Mouse (Mus musculus) kidney, embryonic 15.5 days (tissue): ENCODE measurements around the gene Ldlr. TPM values are rescaled to one million over a fixed set of nuclear protein-coding genes. Genes with fewer than 3 reads are reported as not detected.

ENCODE experiments used
- ATAC-seq: fragments of 200-750 bp; cut with Nextera tagmentation; replicated peaks from 2 replicates; pipeline ENCODE4 v1.8.0; 2017; ENCODE audit warnings: moderate TSS enrichment; ENCODE audit not compliant: low FRiP score
- H3K27ac ChIP-seq: fragments of 300-500 bp; sonication (generic); 2 replicates; pipeline ENCODE4 v1.5.1; 2015; ENCODE audit warnings: mild to moderate bottlenecking, inconsistent platforms
- H3K27me3 ChIP-seq: fragments of 300-500 bp; sonication (generic); 2 replicates; pipeline ENCODE4 v1.6.1; 2015; ENCODE audit warnings: inconsistent platforms
- H3K36me3 ChIP-seq: fragments of 300-500 bp; sonication (generic); 2 replicates; pipeline ENCODE4 v1.6.1; 2015; ENCODE audit warnings: inconsistent platforms
- H3K4me1 ChIP-seq: fragments of 300-500 bp; sonication (generic); 2 replicates; pipeline ENCODE4 v1.6.1; 2015; ENCODE audit warnings: inconsistent platforms
- H3K4me2 ChIP-seq: fragments of 300-500 bp; sonication (generic); 2 replicates; pipeline ENCODE4 v1.6.1; 2015; ENCODE audit warnings: moderate library complexity, mild to moderate bottlenecking, inconsistent platforms
- H3K4me3 ChIP-seq: fragments of 300-500 bp; sonication (generic); replicated peaks from 2 replicates; pipeline ENCODE4 v1.5.1; 2015; ENCODE audit warnings: mild to moderate bottlenecking, inconsistent platforms
- H3K9ac ChIP-seq: fragments of 300-500 bp; sonication (generic); 2 replicates; pipeline ENCODE4 v1.6.1; 2015; ENCODE audit warnings: mild to moderate bottlenecking, inconsistent platforms
- H3K9me3 ChIP-seq: fragments of 300-500 bp; sonication (generic); replicated peaks from 2 replicates; pipeline ENCODE4 v1.6.1; 2016; ENCODE audit warnings: inconsistent platforms
- WGBS: fragments of 180-500 bp; shearing (Covaris S2); methylation state at CpG from one replicate; pipeline ENCODE4 v1.1.7; 2015; ENCODE audit warnings: mixed read lengths; 5-methylcytosine and 5-hydroxymethylcytosine counted together
- polyA plus RNA-seq: library from polyadenylated mRNA; unstranded; fragments of >200 nt; fragmentation: Nextera tagmentation; extraction: Ambion mirVana; gene quantifications from 2 replicates; pipeline ENCODE4 v1.2.1, GENCODE M21; 2015

Ldlr gene
- polyA plus RNA-seq, 1 experiment from 2014 or later = 34.9 TPM

- whole genome bisulfite sequencing = 78% methylated on average over 3 of the region's 3 CpGs
- H3K4me1 ChIP-seq = peaks cover 25% of the 10 kb centered on the region
- H3K36me3 ChIP-seq = peaks cover 78% of the 10 kb centered on the region
- H3K9me3 ChIP-seq = no peaks in the 10 kb centered on the region
- H3K27me3 ChIP-seq = no peaks in the 10 kb centered on the region
- ATAC-seq = no peak
- no peak overlapping the region for H3K27ac ChIP-seq
- H3K4me3 ChIP-seq = no peak overlapping the region
- H3K4me2 ChIP-seq = no peak overlapping the region
- no peak overlapping the region for H3K9ac ChIP-seq
These were observed 24.0 kb downstream of the Ldlr start for GRCm38 (mm10) chr9:21747238-21747774.

- no peak overlapping the region for H3K4me3 ChIP-seq
- H3K27me3 ChIP-seq = no peaks in the 10 kb centered on the region
- peaks cover 71% of the 10 kb centered on the region for H3K36me3 ChIP-seq
- peaks cover 31% of the 10 kb centered on the region for H3K4me1 ChIP-seq
- no peaks in the 10 kb centered on the region for H3K9me3 ChIP-seq
- 56% methylated on average over 7 of the region's 7 CpGs for WGBS
- no peak overlapping the region for H3K4me2 ChIP-seq
- ATAC-seq = no peak
- H3K27ac ChIP-seq = peak overlapping the region; percentile 54
- H3K9ac ChIP-seq = no peak overlapping the region
These were observed 24.8 kb downstream of the Ldlr start for GRCm38 (mm10) chr9:21748033-21748432.

DNA sequence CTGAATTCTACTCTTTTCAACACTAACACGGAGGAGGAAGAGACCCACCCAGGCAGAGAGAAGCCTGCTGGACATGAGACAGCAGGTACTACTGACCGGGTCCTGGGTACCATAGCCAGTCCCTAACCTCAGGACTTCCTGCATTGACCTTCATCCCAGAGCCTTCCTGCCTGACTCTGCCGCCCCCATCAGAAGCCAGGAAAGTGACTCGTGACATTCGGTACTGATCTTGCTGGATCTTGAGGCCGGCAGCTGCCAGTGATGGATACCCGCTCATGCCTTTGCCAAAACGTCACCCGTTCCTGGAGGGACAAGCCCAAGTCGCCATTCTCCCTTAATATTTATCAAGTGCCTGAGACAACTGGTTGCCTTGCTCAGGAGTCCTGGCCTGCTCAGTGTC is 25.2 kb downstream of the Ldlr start:
- no peak overlapping the region for H3K9ac ChIP-seq

DNA sequence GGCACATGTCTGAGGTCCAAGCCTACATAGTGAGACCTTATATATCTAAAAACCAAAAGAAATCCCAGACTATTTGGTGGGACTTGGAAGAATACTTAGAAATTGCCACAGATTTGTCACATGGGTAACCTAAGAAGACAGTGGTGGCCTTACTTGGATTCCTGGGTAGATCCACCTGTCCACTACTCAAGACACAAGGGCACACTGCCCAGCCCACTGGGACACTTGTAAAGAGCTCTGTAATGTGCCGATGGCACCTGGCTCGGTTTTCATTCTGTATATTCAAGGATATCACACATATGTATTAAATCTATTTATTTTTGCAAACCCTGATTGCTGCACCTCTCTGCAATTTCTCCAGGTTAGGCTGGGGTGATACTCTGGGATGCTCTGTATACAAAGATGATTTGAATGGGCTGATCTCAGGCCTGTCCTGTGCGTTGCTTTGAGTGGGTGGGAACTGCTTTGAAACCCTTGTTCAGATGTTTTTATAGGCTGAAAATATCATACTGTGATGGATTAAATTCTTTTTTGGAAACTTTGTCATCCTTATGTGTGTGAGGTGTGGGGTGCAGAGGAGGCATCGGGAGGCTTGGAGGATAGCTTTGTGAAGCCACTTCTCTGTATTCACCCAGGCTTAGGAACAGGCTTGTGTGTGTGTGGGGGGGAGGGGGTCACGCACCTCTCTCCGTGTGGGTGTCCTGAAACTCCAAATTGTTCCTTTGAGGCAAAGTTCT is 26.3 kb downstream of the Ldlr start:
- 86% methylated on average over 6 of the region's 6 CpGs for WGBS
- ATAC-seq = no peak
- Histone ChIP-seq H3K4me1 (peaks cover 44% of the 10 kb centered on the region), H3K9ac (no peak overlapping the region), H3K27ac (no peak overlapping the region), H3K9me3 (no peaks in the 10 kb centered on the region), H3K4me3 (no peak overlapping the region), H3K27me3 (no peaks in the 10 kb centered on the region), H3K4me2 (no peak overlapping the region), H3K36me3 (peaks cover 63% of the 10 kb centered on the region)

More for the DNA sequence above, 25.2 kb downstream of the Ldlr start:
- H3K27ac ChIP-seq = peak overlapping the region; percentile 54
- WGBS = 81% methylated on average over 10 of the region's 10 CpGs
- no peaks in the 10 kb centered on the region for H3K27me3 ChIP-seq
- H3K4me2 ChIP-seq = no peak overlapping the region
- peaks cover 71% of the 10 kb centered on the region for H3K36me3 ChIP-seq
- H3K4me3 ChIP-seq = no peak overlapping the region
- peaks cover 34% of the 10 kb centered on the region for H3K4me1 ChIP-seq
- ATAC-seq = no peak
- H3K9me3 ChIP-seq = no peaks in the 10 kb centered on the region

GRCm38 (mm10) chr9:21750370-21750769 is 27.1 kb downstream of the Ldlr start:
- Histone ChIP-seq H3K9ac (no peak overlapping the region), H3K9me3 (no peaks in the 10 kb centered on the region), H3K27me3 (no peaks in the 10 kb centered on the region), H3K4me3 (no peak overlapping the region), H3K27ac (no peak overlapping the region), H3K36me3 (peaks cover 59% of the 10 kb centered on the region), H3K4me1 (peaks cover 51% of the 10 kb centered on the region), H3K4me2 (no peak overlapping the region)
- 75% methylated on average over 3 of the region's 3 CpGs for WGBS
- ATAC-seq = no peak

GRCm38 (mm10) chr9:21751347-21751746 is 28.1 kb downstream of the Ldlr start:
- Histone ChIP-seq H3K9me3 (no peaks in the 10 kb centered on the region), H3K36me3 (peaks cover 57% of the 10 kb centered on the region), H3K27me3 (no peaks in the 10 kb centered on the region), H3K9ac (no peak overlapping the region), H3K4me1 (peaks cover 51% of the 10 kb centered on the region), H3K4me2 (no peak overlapping the region), H3K27ac (peak overlapping the region; percentile 78; the same call in 1 of the 2 replicates), H3K4me3 (no peak overlapping the region)
- ATAC-seq = no peak
- WGBS = 70% methylated on average over 6 of the region's 6 CpGs

DNA sequence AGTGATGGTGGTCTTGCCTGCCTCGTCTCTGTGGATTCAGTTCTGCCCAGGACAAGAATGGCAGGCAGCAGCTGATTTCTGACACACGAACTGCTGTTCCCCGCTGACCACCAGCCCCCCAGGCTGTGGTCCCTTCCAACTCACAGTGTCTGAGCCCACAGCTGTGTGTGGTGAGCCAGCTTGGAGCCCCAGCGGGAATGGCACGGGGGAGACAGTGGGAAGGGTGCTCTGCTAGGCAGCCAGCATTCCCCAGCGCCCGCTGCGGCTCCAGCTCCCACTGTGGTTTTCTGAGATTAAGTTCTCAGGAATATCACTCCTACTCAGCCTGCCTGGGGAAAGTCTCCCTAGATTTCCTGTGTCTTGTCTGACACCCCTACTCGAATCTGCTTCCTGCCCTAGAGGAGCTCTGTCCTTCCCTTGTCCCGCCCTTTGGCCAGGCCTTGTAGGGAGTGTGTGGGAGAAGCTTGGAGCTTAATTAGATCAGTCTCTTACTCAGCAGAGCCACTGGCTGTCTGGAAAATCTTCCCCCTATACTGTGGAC is 29.0 kb downstream of the Ldlr start:
- ATAC-seq = peak; percentile 52
- Histone ChIP-seq H3K4me2 (no peak overlapping the region), H3K27ac (peak overlapping the region; percentile 78), H3K36me3 (peaks cover 57% of the 10 kb centered on the region), H3K9ac (no peak overlapping the region; the same call in 1 of the 2 replicates), H3K9me3 (no peaks in the 10 kb centered on the region), H3K4me3 (no peak overlapping the region), H3K4me1 (peaks cover 49% of the 10 kb centered on the region), H3K27me3 (no peaks in the 10 kb centered on the region)
- WGBS = 41% methylated on average over 10 of the region's 10 CpGs

DNA sequence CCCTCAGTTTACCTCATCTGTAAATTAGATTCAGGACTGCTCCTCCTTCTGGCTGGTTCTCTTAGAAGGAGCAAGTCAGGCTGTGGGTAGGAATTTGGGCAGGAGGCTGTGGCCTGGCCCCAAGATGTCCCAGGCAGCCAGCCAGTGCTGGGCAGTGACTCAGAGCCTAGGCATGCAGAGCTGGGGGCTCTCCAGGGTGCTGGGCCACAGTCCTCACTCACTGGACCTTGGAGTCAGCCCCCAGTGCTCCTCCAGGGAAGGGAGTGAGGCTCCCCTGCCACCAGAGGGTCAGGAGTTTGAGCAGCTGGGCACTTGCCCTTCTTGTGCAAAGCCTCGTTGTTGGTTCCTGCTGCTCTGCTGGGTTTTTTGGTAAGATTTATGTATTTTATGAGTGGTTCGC is 30.7 kb downstream of the Ldlr start:
- 50% methylated on average over 2 of the region's 2 CpGs for WGBS
- H3K27ac ChIP-seq = peak overlapping the region; percentile 60; the same call in 1 of the 2 replicates
- H3K4me3 ChIP-seq = no peak overlapping the region
- ATAC-seq = peak; percentile 41; the same call in 1 of the 2 replicates
- no peaks in the 10 kb centered on the region for H3K9me3 ChIP-seq
- H3K27me3 ChIP-seq = no peaks in the 10 kb centered on the region
- no peak overlapping the region for H3K4me2 ChIP-seq
- peaks cover 39% of the 10 kb centered on the region for H3K4me1 ChIP-seq
- no peak overlapping the region for H3K9ac ChIP-seq
- peaks cover 46% of the 10 kb centered on the region for H3K36me3 ChIP-seq

- H3K36me3 ChIP-seq = peaks cover 38% of the 10 kb centered on the region
- H3K9me3 ChIP-seq = no peaks in the 10 kb centered on the region
- H3K27me3 ChIP-seq = no peaks in the 10 kb centered on the region
- no peak for ATAC-seq
- H3K4me1 ChIP-seq = peaks cover 46% of the 10 kb centered on the region
- H3K4me3 ChIP-seq = no peak overlapping the region
- H3K9ac ChIP-seq = no peak overlapping the region
- H3K27ac ChIP-seq = peak overlapping the region; percentile 60
- H3K4me2 ChIP-seq = no peak overlapping the region
- 59% methylated on average over 13 of the region's 13 CpGs for WGBS
These were observed 31.4 kb downstream of the Ldlr start for GRCm38 (mm10) chr9:21754516-21755321.

DNA sequence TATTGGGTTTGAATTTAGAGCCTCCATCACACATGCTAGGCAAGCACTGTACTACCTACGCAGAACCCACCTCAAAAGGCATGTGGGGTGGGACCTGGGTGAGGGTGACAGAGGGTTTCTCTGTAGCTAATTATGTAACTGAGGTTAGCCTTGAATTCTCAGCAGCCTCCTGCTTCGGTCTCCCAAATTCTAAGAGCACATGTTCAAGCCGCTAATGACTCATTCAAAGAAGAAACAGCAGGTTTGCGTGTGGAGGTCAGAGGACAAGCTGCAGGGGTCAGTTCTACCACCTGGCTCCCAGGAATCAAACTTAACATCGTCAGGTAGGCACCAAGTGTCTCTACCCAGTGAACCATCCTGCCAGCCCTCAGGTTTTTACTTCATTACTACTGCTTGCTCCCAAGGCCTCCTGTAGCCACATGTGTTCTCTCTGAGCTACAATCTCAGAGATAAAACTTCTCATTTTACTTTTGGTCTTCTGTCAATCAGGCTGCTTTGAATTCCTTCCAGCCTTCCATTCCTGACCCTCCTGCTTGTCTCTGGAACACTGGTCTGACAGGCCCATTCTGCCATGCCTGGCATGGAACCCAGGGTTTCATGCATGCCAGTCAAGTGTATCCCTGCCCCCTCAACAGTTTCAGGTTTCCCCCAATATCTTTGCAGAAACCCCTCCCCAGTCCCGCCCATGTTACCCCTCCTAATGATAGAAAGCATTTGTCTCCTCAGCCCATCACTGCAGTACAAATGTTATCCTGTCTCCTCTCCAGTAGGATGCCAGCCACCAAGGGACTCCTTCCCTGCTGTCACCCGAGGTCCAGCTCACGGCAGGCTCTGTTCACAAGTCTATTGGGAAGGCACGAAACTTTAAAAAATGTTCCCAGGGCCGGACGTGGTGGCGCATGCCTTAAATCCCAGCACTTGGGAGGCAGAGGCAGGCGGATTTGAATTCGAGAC is 35.6 kb downstream of the Ldlr start:
- peak overlapping the region; percentile 97 for H3K4me3 ChIP-seq
- no peak overlapping the region for H3K27ac ChIP-seq
- peak overlapping the region; percentile 89 for H3K9ac ChIP-seq
- peaks cover 32% of the 10 kb centered on the region for H3K4me1 ChIP-seq
- H3K4me2 ChIP-seq = peak overlapping the region; percentile 83
- ATAC-seq = no peak
- 52% methylated on average over 14 of the region's 14 CpGs for WGBS
- peaks cover 29% of the 10 kb centered on the region for H3K36me3 ChIP-seq
- no peaks in the 10 kb centered on the region for H3K27me3 ChIP-seq
- no peaks in the 10 kb centered on the region for H3K9me3 ChIP-seq

DNA sequence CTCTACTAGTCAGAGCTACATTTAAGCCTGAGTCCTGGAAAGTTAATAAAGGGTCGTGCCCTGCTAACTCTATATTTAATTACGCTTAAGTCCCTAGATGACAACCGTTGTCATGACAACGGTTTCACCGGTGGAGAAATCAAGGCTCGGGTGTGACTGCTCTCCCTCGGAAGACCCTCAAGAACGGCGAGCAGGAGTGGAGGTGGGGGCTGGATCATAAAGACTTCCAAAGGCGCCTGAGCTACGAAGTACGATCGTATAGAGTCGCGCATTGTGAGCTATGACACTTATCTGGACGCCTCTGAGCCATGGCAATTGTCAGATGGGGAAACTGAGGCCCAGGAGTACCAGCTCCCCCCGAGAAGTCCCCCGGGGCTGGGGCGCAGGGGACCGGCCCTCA is 36.4 kb downstream of the Ldlr start:
- no peak; the same call in 1 of the 2 replicates for ATAC-seq
- H3K27ac ChIP-seq = peak overlapping the region; percentile 76
- peak overlapping the region; percentile 97 for H3K4me3 ChIP-seq
- peaks cover 24% of the 10 kb centered on the region for H3K36me3 ChIP-seq
- H3K9me3 ChIP-seq = no peaks in the 10 kb centered on the region
- under 1% methylated on average over 20 of the region's 20 CpGs for WGBS
- H3K9ac ChIP-seq = peak overlapping the region; percentile 89
- no peaks in the 10 kb centered on the region for H3K27me3 ChIP-seq
- H3K4me2 ChIP-seq = peak overlapping the region; percentile 83
- peaks cover 24% of the 10 kb centered on the region for H3K4me1 ChIP-seq
